Mouse (Mus musculus) forebrain, embryonic 16.5 days (tissue): ENCODE data around the gene S100a11. TPM values are rescaled to one million over a fixed set of nuclear protein-coding genes. Genes with fewer than 3 reads are reported as not detected.
A peak's percentile ranks its signal among the peaks of the same experiment; 100 is the strongest.

ENCODE experiments used
- ATAC-seq: fragments of 200-750 bp; cut with Nextera tagmentation; 2 replicates; pipeline ENCODE4 v1.8.0; 2017; ENCODE audit warnings: mild to moderate bottlenecking, moderate library complexity
- H3K27ac ChIP-seq: fragments of 300-500 bp; sonication (generic); 2 replicates; pipeline ENCODE4 v1.5.1; 2014; ENCODE audit warnings: low read length, control low read depth
- H3K27me3 ChIP-seq: fragments of 300-500 bp; sonication (generic); replicated peaks from 2 replicates; pipeline ENCODE4 v1.6.1; 2014; ENCODE audit warnings: low read length; ENCODE audit not compliant: control insufficient read depth, insufficient read depth
- H3K36me3 ChIP-seq: fragments of 300-500 bp; sonication (generic); 2 replicates; pipeline ENCODE4 v1.6.1; 2014; ENCODE audit not compliant: control insufficient read depth, insufficient read depth
- H3K4me1 ChIP-seq: fragments of 300-500 bp; sonication (generic); replicated peaks from 2 replicates; pipeline ENCODE4 v1.6.1; 2014; ENCODE audit warnings: low read length; ENCODE audit not compliant: control insufficient read depth, insufficient read depth
- H3K4me2 ChIP-seq: fragments of 300-500 bp; sonication (generic); 2 replicates; pipeline ENCODE4 v1.6.1; 2014; ENCODE audit warnings: mild to moderate bottlenecking, low read length, control low read depth
- H3K4me3 ChIP-seq: fragments of 300-500 bp; sonication (generic); replicated peaks from 2 replicates; pipeline ENCODE4 v1.5.1; 2014; ENCODE audit warnings: mild to moderate bottlenecking, low read length, control low read depth
- H3K9ac ChIP-seq: fragments of 300-500 bp; sonication (generic); replicated peaks from 2 replicates; pipeline ENCODE4 v1.6.1; 2014; ENCODE audit warnings: low read depth, low read length, control low read depth
- H3K9me3 ChIP-seq: fragments of 300-500 bp; sonication (generic); 2 replicates; pipeline ENCODE4 v1.6.1; 2016; ENCODE audit warnings: low read length; ENCODE audit not compliant: control insufficient read depth
- WGBS: fragments of 180-500 bp; shearing (Covaris S2); extraction: QIAGEN DNeasy Blood & Tissue Kit; methylation state at CpG from one replicate; pipeline ENCODE4 v1.1.7; 2014; 5-methylcytosine and 5-hydroxymethylcytosine counted together
- polyA plus RNA-seq: library from polyadenylated mRNA; unstranded; fragments of >200 nt; fragmentation: Nextera tagmentation; extraction: Ambion mirVana; gene quantifications from 2 replicates; pipeline ENCODE4 v1.2.1, GENCODE M21; 2015

Gene S100a11
- polyA plus RNA-seq, 1 experiment from 2014 or later = 104 TPM

DNA sequence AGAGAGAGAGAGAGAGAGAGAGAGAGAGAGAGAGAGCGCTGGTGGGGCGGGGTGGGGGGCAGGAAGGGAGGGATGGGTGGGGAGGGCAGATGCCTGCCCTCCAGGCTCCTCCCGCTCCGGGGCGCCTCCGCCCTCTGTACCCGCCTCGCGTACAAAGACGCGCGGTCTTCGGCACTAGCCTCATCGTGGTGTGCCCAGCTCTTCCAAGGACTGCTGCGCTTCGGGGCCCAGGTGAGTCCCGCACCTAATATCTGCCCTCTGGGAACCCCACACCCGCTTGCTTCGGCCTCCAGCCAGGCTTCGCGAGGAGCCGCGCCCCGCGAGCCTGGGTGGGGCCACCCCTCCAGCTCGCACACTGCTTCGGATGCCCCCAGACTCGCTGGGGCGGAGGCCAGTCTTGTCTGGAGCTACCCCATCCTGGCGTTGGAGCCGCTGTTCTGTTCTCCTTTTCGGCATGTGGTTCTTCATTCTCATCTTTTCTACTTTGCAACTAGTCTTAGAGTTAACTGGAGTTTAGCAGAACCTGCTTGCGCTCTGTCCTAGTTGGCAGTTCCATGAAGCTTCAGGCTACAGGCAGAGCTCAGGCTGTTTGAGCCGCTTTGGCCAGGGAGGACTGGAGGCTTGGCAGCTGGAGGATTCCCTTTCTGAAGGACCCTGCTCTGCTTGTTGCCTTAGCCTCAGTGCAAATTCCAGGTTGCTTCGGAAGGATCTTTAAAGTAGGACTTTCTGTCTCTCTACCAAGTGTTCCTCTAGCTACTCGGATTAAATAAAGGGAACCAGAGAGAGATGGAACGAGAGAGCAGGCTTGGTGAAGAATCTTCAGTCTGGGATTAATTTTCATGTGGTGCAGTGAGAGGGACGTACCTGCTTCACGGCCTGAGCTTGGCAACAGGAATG is 34.9 kb downstream of the S100a11 start, which contains the start of gene S100a10:
Gene S100a10 (plus strand): TSS at position 100 of the 897 bp plus-strand sequence.
- H3K27ac ChIP-seq = 0 out of 2 replicates have a peak within 1 kb of the TSS, but pooled peaks have one; percentile 11
- H3K4me3 ChIP-seq = peak within 1 kb of the TSS; percentile 65
- no peaks in the 10 kb centered on the region for H3K27me3 ChIP-seq
- 3% methylated on average over 37 of the region's 39 CpGs for WGBS
- no peaks in the 10 kb centered on the region for H3K36me3 ChIP-seq
- no peaks in the 10 kb centered on the region for H3K9me3 ChIP-seq
- peak within 1 kb of the TSS; percentile 73 for H3K9ac ChIP-seq
- peaks cover 8% of the 10 kb centered on the region for H3K4me1 ChIP-seq
- H3K4me2 ChIP-seq = peak within 1 kb of the TSS; percentile 93
- ATAC-seq = peak; percentile 90

DNA sequence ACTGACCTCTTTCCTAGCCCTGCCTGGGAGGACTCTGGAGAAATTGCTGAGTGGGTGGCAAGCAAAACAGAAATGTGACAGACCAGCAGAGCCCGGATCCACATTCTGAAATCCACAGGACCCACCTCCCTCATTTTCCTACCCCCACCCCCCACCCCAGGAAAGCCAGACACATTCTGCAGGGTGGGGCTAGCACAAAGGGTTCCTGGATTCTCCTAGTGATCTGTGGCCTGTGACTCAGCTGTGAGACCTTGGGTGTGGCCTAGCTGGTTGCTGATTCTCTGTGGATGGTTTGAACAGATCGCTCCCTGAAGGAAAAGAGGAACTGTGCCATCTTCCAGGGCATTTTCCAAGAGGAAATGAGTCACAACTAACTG is 35.6 kb downstream of the S100a11 start:
- Histone ChIP-seq H3K4me3 (peak overlapping the region; percentile 65), H3K9ac (0 out of 2 replicates have a peak overlapping the region, but pooled peaks have one; percentile 4), H3K4me1 (peaks cover 8% of the 10 kb centered on the region), H3K9me3 (no peaks in the 10 kb centered on the region), H3K36me3 (no peaks in the 10 kb centered on the region), H3K27ac (no peak overlapping the region), H3K4me2 (peak overlapping the region; percentile 93), H3K27me3 (no peaks in the 10 kb centered on the region)
- 37% methylated on average over 2 of the region's 2 CpGs for WGBS
- peak; percentile 19; the same call in 1 of the 2 replicates for ATAC-seq

DNA sequence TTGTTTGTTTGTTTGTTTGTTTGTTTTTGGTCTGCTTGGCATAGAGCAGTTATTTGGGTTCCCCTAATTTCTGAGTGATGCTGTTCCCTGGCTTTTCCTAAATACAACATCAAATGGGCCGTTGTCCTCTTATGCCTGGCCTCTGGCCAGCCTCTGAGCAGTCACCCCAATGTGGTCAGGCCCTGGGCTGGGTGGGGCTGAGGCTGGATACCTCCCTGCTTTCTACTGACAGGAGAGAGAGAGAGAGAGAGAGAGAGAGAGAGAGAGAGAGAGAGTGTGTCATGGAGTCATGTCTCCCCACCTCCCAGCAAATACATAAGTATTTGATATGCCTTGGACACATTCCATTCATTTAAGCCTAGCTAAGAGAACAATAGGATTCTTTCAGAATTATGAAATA is 36.3 kb downstream of the S100a11 start:
- H3K4me1 ChIP-seq = peaks cover 8% of the 10 kb centered on the region
- no peak overlapping the region for H3K27ac ChIP-seq
- no peaks in the 10 kb centered on the region for H3K27me3 ChIP-seq
- H3K9ac ChIP-seq = no peak overlapping the region
- H3K4me3 ChIP-seq = no peak overlapping the region
- ATAC-seq = no peak
- WGBS = 64% methylated on average over 1 of the region's 1 CpGs
- H3K36me3 ChIP-seq = no peaks in the 10 kb centered on the region
- no peaks in the 10 kb centered on the region for H3K9me3 ChIP-seq
- H3K4me2 ChIP-seq = peak overlapping the region; percentile 93

DNA sequence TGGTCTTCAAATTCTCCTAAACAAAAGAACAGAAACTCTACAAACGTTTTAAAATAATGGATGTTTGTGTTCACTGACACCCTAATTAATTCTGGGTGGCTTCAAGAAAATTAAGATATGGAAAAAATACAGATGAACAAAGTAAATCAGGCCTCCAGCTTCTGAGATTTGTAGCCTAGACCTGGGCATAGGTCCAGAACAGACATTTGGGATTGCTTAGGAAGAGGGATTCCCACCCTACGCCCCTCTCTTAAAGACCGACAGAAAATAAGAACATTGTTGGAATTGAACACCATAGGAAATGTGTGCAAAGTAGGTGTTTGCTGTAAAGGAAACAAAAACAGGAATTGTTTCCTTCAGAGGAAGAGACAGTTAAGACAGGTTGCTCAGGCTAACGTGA is 37.2 kb downstream of the S100a11 start:
- 52% methylated on average over 4 of the region's 4 CpGs for WGBS

DNA sequence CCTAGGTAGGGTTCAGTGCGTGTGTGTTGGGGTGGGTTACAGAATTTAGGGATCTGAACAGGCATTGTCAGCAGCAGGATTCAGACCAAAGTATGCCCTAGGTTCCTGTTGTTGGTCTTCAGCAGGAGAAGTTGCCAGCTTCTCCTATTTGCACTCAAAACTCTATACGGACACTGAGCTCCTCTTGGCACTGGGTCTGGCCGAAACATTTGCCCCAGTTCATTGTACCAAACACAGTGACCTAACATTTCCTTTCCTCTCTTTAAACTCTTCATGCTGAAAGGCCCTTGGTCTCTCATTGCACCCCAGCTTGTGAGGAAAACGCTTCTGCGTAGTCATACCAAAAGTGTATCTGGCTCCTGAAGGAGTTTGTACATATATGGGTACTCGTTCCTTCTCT is 39.7 kb downstream of the S100a11 start:
- H3K27ac ChIP-seq = no peak overlapping the region
- no peaks in the 10 kb centered on the region for H3K36me3 ChIP-seq
- 93% methylated on average over 6 of the region's 6 CpGs for WGBS
- no peak overlapping the region for H3K9ac ChIP-seq
- no peak overlapping the region for H3K4me2 ChIP-seq
- no peaks in the 10 kb centered on the region for H3K27me3 ChIP-seq
- H3K4me3 ChIP-seq = no peak overlapping the region
- H3K9me3 ChIP-seq = no peaks in the 10 kb centered on the region
- peaks cover 4% of the 10 kb centered on the region for H3K4me1 ChIP-seq
- no peak for ATAC-seq

More for the DNA sequence above, 37.2 kb downstream of the S100a11 start:
- H3K27me3 ChIP-seq = no peaks in the 10 kb centered on the region
- H3K9ac ChIP-seq = no peak overlapping the region
- no peaks in the 10 kb centered on the region for H3K9me3 ChIP-seq
- no peaks in the 10 kb centered on the region for H3K36me3 ChIP-seq
- no peak overlapping the region for H3K4me3 ChIP-seq
- peaks cover 8% of the 10 kb centered on the region for H3K4me1 ChIP-seq
- H3K4me2 ChIP-seq = no peak overlapping the region
- no peak overlapping the region for H3K27ac ChIP-seq
- ATAC-seq = no peak

DNA sequence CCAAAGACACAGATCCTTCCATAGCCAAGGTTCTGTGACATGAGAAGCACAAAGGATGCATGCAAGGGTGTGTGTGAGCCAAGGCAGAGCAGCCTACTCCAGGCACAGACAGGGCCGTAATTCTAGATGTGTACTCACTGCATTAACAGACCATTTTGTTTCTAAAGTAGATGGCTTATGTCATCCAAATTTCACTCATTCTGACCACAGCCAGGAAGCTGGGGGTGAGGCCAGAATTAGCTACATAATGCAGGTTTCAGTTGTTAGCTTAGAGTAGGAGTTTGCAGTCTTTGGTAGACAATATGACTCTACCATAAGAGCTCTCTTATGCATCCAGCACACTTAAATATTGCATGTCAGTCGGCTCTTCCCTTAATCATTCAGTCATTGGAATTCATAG is 42.1 kb downstream of the S100a11 start:
- H3K4me1 ChIP-seq = no peaks in the 10 kb centered on the region
- no peak overlapping the region for H3K9ac ChIP-seq
- ATAC-seq = no peak
- H3K4me3 ChIP-seq = no peak overlapping the region
- no peak overlapping the region for H3K27ac ChIP-seq
- WGBS = 96% methylated on average over 2 of the region's 2 CpGs
- H3K9me3 ChIP-seq = no peaks in the 10 kb centered on the region
- no peaks in the 10 kb centered on the region for H3K27me3 ChIP-seq
- no peaks in the 10 kb centered on the region for H3K36me3 ChIP-seq
- H3K4me2 ChIP-seq = no peak overlapping the region

DNA sequence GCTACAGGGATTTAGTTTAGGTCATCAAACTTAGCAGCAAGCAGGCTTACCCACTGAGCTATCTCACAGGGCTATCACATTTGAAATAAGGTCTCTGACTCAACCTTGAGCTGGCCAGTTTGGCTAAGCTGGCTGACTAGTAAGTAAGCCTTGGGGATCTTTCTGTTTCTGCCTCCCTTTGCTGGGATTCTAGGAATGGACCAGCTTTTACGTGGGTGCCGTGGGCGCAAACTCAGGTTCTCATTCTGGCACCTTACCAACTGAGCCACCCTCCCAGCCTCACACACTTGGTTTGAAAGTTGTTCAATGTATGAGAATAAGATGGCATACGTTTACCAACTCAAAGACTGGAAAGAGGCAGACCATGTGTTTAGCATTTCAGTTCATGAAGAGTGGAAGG is 42.9 kb downstream of the S100a11 start:
- Histone ChIP-seq H3K36me3 (no peaks in the 10 kb centered on the region), H3K4me1 (no peaks in the 10 kb centered on the region), H3K9me3 (no peaks in the 10 kb centered on the region), H3K9ac (no peak overlapping the region), H3K27ac (no peak overlapping the region), H3K27me3 (no peaks in the 10 kb centered on the region), H3K4me3 (no peak overlapping the region), H3K4me2 (no peak overlapping the region)
- no peak for ATAC-seq
- WGBS = 92% methylated on average over 4 of the region's 4 CpGs

DNA sequence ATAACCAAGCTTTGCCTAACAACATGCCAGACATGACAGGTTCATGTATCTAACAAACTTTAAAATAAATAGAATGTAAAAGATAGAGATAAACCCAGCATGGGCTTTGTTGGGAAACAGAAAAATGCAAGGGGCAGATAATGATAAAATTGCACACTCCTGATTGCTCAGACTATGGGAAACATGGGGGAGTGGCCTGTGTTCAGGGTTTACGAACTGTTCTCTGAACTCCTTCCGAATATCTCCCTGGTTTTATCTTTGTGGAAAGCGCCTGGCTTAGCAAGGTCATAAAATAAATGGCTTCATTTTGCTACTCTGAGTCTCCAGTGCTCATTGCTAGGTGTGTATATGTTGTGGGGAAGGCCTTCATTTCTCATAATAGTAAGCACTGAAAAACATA is 46.6 kb downstream of the S100a11 start:
- no peak for ATAC-seq
- WGBS = 92% methylated on average over 3 of the region's 3 CpGs
- no peaks in the 10 kb centered on the region for H3K27me3 ChIP-seq
- H3K4me2 ChIP-seq = no peak overlapping the region
- no peak overlapping the region for H3K4me3 ChIP-seq
- no peaks in the 10 kb centered on the region for H3K9me3 ChIP-seq
- no peaks in the 10 kb centered on the region for H3K36me3 ChIP-seq
- no peak overlapping the region for H3K27ac ChIP-seq
- no peak overlapping the region for H3K9ac ChIP-seq
- no peaks in the 10 kb centered on the region for H3K4me1 ChIP-seq

DNA sequence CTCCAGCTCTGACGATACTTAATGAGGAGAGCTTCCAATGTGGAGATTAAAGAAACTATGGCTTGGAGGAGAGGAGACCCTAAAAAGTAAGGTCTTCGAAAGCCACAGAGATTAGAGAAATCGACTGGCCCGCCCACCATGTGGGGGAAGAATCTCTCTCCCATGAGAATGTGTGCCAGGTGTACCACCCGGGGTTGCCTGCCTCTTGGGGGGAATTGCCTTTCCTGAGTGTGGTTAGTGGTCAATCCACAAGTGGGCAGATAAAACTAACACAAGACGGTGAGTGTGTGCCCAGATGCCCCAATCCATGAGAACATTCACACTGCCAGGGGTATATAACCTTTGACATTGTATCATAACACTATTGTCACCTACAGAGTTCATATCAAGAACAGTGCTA is 47.4 kb downstream of the S100a11 start:
- no peaks in the 10 kb centered on the region for H3K9me3 ChIP-seq
- H3K4me3 ChIP-seq = no peak overlapping the region
- H3K36me3 ChIP-seq = no peaks in the 10 kb centered on the region
- no peak for ATAC-seq
- no peak overlapping the region for H3K4me2 ChIP-seq
- no peak overlapping the region for H3K9ac ChIP-seq
- H3K27ac ChIP-seq = no peak overlapping the region
- 93% methylated on average over 6 of the region's 6 CpGs for WGBS
- H3K27me3 ChIP-seq = no peaks in the 10 kb centered on the region
- H3K4me1 ChIP-seq = no peaks in the 10 kb centered on the region
